Mouse (Mus musculus) spleen, postnatal 36 days (tissue): ENCODE data around the gene Mien1.

ENCODE experiments used
- DNase-seq, 2 experiments: peaks; one replicate each; pipeline ENCODE4 v3.0.0; 2022; ENCODE audit warnings: low spot score in 2 of 2, mixed read lengths in 1 of 2

Gene Mien1

DNA sequence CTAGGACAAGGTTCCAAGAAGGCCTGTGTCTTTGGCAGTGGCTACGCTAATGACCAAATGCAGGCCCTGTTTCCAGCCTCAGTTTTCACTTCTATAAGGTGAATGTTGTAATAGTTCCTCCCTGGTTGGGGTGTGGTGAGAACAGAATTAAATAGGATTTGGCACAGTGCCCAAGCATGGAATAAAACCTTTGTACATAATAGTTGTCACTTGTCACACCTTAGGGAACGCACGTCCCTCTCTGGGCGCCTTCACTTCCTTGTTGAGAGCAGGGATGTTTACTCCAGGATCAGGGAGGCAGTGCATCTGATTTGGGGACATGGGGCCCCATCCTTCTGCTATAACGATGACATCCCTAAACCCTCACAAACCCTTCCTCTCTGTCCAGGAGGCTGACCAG, 10.4 kb downstream of the Mien1 start:
- DNase-seq = no peak

DNA sequence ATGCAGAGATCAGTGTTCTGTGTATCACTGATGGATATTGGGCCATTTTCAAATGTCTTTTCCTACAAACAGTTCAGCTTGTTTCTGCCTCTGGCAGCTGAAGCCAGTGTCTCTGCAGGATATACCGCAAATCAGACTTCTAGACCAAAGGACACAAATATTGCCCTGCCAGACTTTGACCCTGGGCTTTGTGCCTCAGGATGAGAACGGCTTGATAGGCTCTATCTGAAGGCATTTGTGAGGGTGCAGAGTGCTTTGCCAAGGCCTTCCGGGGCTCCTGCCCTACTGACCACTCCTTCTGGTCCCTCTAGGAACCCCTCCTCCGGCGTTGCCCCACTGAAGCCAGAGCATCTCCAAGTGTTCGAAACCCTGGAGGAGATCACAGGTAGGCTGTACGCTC, 12.2 kb downstream of the Mien1 start:
- no peak for DNase-seq

DNA sequence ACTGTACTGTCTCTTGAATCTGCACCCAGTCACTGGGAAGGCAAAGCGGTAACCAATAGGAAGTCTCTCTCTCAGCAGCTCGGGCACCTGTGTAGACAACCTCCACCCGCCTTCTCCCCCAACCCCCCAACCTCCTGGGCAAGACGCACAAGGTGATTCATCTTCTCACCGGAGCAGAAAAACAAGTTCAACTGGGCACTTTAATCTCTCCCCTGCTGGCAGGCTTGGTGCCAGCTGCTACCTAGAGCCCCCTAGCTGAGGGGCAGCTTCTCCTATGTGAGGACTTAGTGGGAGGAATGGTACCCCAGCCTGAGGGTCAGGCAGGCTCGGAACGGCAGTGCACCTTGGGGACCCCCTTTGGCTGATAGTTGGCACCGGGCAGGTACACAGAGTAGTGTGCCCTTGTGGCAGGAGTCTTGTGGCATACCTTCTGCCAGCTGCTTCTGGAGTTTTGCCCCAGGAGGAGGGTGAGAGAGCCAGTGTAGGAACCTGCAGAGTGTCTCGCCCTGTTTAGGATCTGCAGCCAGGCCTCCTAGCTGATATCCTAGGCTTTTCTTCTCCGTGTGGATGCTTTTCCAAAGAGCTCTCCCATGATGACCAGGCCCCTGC, 19.7 kb downstream of the Mien1 start:
- DNase-seq = no peak

DNA sequence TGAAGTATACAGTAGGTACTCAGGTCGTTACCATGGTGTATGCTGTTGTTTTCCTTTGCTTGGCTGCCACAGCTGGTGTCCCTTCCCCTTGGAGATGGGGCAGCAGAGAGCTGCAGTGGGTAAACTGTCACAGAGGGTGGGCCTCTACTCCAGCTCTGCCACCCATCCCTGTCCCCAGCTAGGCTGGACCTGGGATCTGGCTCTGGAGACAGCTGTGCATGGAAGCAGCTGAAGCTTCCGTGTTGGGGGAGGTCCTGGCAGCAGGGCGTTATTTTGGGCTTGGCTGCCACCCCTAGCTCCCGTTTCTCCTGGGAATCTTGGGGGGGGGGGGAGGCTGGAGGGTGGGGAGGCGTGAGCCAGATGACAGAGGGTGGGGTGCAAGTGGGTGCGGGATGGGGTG, 20.5 kb downstream of the Mien1 start:
- no peak for DNase-seq

DNA sequence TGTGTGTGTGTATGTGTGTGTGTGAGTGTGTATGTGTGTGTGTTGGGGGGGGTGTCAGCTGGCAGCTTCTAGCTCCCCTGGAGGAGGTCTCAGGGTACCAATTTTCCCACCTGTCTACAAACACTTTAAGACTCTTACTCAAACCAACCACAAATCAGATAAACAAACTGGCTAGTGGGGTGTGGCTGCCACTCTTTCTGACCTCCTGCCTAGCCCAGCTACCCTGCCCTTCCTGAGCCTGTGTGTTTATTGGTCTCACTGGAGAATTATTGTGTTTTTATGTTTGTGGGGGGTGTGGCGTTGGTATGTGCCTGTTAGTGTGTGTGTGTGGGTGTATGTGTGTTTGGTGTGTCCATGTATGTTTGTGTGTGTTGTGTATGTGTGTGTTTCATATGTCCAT, 21.7 kb downstream of the Mien1 start:
- no peak for DNase-seq

DNA sequence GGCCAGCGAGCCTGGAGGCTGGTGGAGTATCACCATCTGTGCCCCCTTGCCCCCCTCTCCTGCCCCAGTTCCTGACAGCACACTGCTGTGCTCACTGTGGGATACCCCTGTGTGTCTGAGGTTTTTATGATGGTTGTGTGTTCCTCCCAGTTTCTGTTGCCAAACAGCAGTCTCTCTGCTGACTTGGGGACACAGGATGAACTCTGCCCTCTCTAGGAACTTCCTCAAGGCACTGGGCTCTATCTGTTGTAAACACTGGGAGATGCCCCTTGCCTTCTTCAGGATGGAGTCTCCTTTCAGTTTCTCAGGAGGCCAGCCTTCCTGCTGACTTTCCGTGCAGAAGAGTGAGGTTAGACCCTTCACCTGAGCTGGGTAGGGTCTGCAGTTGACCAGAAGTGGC, 24.6 kb downstream of the Mien1 start:
- DNase-seq = no peak

DNA sequence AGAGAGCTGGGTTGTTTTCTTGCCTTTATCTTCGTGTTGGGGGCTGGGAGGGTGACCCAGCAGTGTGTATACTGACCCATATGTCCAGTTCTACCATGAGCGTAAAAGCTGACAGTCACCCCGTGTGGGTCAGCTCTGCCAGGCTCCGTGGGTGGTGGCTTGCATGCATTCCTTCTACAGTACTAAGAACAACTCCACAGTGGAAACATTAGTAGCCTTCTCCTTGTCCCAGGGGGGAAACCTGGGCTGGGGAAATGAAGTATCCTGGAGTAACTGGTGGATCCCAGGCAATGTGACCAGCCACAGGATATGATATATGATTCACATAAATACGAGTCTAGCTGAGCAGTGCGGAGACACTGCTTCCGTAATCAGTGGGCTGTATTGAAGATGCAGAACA, 25.1 kb downstream of the Mien1 start:
- DNase-seq = no peak

DNA sequence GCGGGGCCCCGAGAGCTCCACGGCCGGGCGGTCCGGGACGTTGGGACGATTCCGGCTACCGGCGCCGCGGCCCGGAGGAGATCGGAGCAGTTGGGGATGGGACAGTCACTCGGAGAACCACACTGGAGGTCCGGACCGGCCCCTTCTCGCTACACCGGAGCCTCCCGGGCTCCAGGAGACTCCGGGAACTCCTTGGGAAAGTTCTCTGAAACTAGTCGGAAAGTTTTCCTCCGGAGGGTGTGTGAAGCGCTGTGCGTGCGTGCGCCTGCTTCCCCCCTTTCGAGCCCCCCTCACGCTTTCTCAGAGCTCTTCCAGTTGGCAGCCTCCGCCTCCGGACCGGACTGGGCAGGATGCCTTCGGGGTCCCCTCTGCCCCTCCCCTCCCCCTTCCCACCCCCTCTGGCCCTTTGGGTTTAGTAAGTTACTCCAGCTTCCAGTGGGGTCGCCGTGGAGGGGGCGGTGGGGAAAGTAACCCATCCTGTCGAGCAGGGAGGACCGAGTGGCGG, 25.9 kb downstream of the Mien1 start:
- DNase-seq = no peak

DNA sequence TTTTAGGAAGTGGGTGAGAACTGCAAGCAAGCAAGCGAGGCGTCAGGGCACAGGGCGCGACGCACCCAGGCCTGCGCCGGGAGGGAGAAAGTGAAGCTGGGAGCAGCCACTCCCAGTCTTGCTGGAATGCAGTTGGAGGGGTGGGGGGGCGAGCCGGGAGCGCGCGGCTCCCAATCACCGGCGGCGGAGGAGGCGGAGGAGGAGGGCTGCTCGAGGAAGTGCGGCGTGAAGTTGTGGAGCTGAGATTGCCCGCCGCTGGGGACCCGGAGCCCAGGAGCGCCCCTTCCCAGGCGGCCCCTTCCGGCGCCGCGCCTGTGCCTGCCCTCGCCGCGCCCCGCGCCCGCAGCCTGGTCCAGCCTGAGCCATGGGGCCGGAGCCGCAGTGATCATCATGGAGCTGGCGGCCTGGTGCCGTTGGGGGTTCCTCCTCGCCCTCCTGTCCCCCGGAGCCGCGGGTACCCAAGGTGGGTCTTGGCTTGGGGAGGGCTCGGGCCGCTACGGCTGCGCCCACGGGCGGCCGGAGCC, 26.5 kb downstream of the Mien1 start, which contains the start of gene Erbb2:
Gene Erbb2 (plus strand): TSS at position 198 of the 524 bp plus-strand sequence.
- DNase-seq = no peak

- DNase-seq = no peak
These were observed 29.4 kb downstream of the Mien1 start for GRCm38 (mm10) chr11:98409341-98409822.

DNA sequence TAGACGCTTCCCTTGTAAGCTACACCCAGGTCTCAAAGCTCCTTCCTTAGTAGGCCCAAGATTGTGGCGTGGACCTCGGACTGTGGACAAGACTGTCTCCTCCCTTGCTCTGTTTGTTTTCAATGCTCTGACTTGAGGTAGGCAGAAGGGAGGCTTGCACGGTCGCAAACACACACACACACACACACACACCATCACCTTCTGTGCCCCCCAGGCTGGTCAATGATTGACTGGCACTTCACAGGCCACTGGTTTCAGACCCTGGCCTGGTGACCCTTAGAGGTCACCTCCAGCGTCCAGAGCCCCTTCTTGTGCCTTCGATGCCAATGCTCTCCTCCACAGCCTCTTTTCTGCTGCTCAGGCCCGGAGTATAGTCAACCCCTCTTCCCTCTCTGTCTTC, 29.9 kb downstream of the Mien1 start:
- no peak for DNase-seq

GRCm38 (mm10) chr11:98406621-98407020, 32.2 kb downstream of the Mien1 start:
- DNase-seq = no peak

DNA sequence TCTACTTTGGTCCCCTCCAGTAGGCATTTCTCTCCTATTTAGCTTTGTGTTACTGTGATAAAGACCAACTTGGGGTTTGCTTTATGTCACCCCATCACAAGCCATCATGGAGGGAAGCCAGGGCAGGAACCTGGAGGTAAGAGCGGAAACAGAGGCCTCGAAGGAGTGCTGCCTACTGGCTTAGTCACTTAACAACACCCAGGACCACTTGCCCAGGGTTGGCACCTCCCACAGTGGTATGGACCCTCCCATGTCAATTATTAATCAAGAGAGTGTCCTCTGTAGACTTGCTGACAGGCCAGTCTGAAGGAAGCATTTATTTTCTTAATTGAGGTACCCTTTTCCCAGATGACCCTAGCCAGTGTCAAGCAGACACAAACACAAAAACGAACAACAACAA, 38.0 kb downstream of the Mien1 start:
- DNase-seq = no peak

GRCm38 (mm10) chr11:98400161-98400726, 38.5 kb downstream of the Mien1 start, which contains the start of gene Pgap3:
TSS of gene Pgap3 (minus strand) at chr11:98400490.
- DNase-seq = peak; percentile 87 to 89

DNA sequence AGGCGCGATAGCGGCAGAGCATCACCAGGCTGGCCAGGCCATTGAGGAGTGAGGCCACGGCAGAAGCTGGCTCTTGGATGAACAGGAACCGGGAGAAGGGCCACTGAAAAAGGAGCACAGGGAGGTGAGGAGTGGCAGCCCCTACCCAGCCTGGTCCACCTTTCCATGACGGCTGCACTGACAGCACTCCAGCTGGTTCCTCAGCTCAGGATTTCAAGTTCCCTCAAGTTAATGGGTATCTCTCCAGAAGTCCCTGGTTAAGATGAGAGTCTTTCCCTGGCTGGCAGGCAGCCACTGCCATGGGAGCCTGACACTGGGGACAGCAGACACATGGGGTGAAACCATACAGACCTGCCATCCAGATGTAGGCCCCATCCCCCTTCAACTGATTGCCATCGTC, 40.8 kb downstream of the Mien1 start:
- DNase-seq = no peak

GRCm38 (mm10) chr11:98395041-98395440, 43.8 kb downstream of the Mien1 start:
- peak; percentile 22 to 27 for DNase-seq

- DNase-seq = no peak
These were observed 44.5 kb downstream of the Mien1 start for GRCm38 (mm10) chr11:98394301-98394700.

DNA sequence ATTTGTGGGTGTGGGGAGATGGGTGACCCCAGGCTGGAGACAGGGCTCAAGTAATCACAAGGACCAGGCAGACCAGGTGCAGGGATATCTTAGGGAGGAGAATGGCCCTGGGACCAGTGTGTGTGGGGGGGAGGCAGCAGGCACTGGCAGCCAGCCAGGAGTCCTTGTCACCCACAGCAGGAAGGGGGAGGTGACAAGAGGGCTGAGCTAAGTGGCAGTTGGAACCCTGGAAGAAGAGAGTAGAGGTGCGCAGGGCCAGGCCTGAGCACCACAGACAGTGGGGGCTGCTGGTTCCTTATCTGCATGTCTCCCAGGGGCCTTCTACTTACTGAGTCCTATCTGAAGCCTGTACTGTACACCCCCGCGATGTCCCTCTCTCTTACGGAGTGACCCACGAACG, 45.5 kb downstream of the Mien1 start:
- DNase-seq = peak; percentile 53 to 54

- DNase-seq = peak; percentile 32 to 38
These were observed 46.1 kb downstream of the Mien1 start for GRCm38 (mm10) chr11:98392645-98393044.

DNA sequence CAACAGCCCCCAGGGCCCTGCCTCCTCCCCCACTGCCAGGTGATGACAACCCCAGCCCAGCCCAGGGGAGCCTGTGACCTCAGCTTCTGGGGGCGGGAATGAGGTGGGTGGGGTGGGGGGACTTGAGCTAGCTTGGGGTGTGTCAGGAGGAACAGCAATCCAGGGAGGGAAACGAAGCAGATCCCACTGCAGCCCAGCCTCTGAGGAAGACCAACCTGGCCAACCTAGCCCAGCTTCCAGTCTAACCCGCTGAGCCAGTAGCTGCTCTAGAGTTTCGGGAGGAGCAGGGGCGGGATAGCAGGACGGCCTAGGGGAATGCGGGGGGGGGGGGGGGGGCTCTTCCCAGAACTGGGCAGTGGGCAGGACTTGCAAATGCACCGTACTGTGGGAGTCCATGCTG, 46.8 kb downstream of the Mien1 start:
- no peak for DNase-seq

GRCm38 (mm10) chr11:98390141-98390540, 48.6 kb downstream of the Mien1 start:
- DNase-seq = no peak

GRCm38 (mm10) chr11:98389221-98389780, 49.5 kb downstream of the Mien1 start:
- DNase-seq = peak; percentile 34 to 49

GRCm38 (mm10) chr11:98388282-98388681, 50.5 kb downstream of the Mien1 start:
- DNase-seq = no peak
